Mouse (Mus musculus) midbrain, embryonic 16.5 days (tissue): ENCODE measurements around the gene Dguok. TPM values are rescaled to one million over a fixed set of nuclear protein-coding genes. Genes with fewer than 3 reads are reported as not detected.

ENCODE experiments used
- ATAC-seq: fragments of 200-750 bp; cut with Nextera tagmentation; 2 replicates; pipeline ENCODE4 v1.8.0; 2017; ENCODE audit warnings: moderate TSS enrichment
- H3K27ac ChIP-seq: fragments of 300-500 bp; sonication (generic); 2 replicates; pipeline ENCODE4 v1.5.1; 2014; ENCODE audit warnings: mild to moderate bottlenecking, low read length, mixed read lengths
- H3K27me3 ChIP-seq: fragments of 300-500 bp; sonication (generic); 2 replicates; pipeline ENCODE4 v1.6.1; 2014; ENCODE audit warnings: low read depth, low read length, mixed read lengths; ENCODE audit not compliant: control insufficient read depth, insufficient read depth
- H3K36me3 ChIP-seq: fragments of 300-500 bp; sonication (generic); 2 replicates; pipeline ENCODE4 v1.6.1; 2014; ENCODE audit warnings: mild to moderate bottlenecking, low read length, moderate library complexity, mixed read lengths; ENCODE audit not compliant: control insufficient read depth, insufficient read depth
- H3K4me1 ChIP-seq: fragments of 300-500 bp; sonication (generic); 2 replicates; pipeline ENCODE4 v1.6.1; 2014; ENCODE audit warnings: mild to moderate bottlenecking, low read length, mixed read lengths; ENCODE audit not compliant: control insufficient read depth, insufficient read depth
- H3K4me2 ChIP-seq: fragments of 300-500 bp; sonication (generic); 2 replicates; pipeline ENCODE4 v1.6.1; 2014; ENCODE audit warnings: mild to moderate bottlenecking, low read length, mixed read lengths
- H3K4me3 ChIP-seq: fragments of 300-500 bp; sonication (generic); 2 replicates; pipeline ENCODE4 v1.5.1; 2014; ENCODE audit warnings: low read depth, mild to moderate bottlenecking, low read length, moderate library complexity, mixed read lengths
- H3K9ac ChIP-seq: fragments of 300-500 bp; sonication (generic); 2 replicates; pipeline ENCODE4 v1.6.1; 2014; ENCODE audit warnings: low read depth, low read length, mixed read lengths
- H3K9me3 ChIP-seq: fragments of 300-500 bp; sonication (generic); replicated peaks from 2 replicates; pipeline ENCODE4 v1.6.1; 2014; ENCODE audit warnings: mild to moderate bottlenecking, low read length, mixed read lengths; ENCODE audit not compliant: control insufficient read depth, poor library complexity, severe bottlenecking
- WGBS: fragments of 180-500 bp; shearing (Covaris S2); extraction: QIAGEN DNeasy Blood & Tissue Kit; methylation state at CpG from one replicate; pipeline ENCODE4 v1.1.7; 2014; 5-methylcytosine and 5-hydroxymethylcytosine counted together
- polyA plus RNA-seq: library from polyadenylated mRNA; unstranded; fragments of >200 nt; fragmentation: Nextera tagmentation; extraction: Ambion mirVana; gene quantifications from 2 replicates; pipeline ENCODE4 v1.2.1, GENCODE M21; 2015

Gene Dguok
- polyA plus RNA-seq, 1 experiment from 2014 or later, result 72.5 TPM

DNA sequence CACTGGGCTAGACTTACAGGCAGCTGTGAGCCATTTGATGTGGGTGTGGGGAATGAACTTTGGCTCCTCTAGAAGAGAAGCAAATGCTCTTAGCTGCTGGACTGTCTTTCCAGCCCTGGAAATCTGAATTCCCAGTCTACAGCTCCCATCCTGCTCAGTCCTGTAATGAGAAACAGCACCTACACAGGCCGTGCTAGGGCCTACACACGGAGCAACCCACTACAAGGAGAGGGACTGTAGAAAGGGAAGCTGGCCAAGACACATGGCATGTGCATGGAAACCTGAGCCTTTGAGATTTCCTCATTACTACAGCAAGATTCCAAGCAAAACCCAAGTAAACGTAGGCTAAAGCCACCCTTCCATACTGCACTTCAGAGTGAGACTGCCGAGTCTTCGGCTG is 18.6 kb downstream of the Dguok start:
- peaks cover 30% of the 10 kb centered on the region for H3K36me3 ChIP-seq
- H3K9ac ChIP-seq, result no peak overlapping the region
- no peak overlapping the region for H3K4me3 ChIP-seq
- no peak overlapping the region for H3K27ac ChIP-seq
- no peak overlapping the region for H3K4me2 ChIP-seq
- H3K4me1 ChIP-seq, result no peaks in the 10 kb centered on the region
- H3K27me3 ChIP-seq, result no peaks in the 10 kb centered on the region
- WGBS, result 94% methylated on average over 5 of the region's 5 CpGs
- ATAC-seq, result no peak
- no peaks in the 10 kb centered on the region for H3K9me3 ChIP-seq

DNA sequence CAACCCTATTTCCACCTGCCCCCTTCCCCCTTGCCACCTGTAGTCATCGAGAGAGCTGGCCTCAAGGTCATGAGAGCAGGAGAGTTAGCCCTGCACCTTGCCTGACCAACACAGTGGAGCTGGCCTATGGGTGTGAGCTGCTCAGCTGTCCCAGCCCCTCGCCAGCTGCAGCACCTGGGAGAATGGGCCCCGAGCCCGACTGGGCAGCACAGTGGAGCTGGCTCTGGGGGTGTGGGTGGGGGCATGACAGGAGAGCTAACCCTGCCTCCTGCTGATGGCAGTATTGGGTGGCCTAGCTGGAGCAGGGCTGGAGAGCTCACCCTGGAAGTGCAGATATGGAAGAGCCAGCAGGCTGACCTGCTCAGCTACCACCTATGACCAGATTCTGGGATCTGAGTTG is 19.5 kb downstream of the Dguok start:
- ATAC-seq, result no peak
- Histone ChIP-seq H3K9ac (no peak overlapping the region), H3K27me3 (no peaks in the 10 kb centered on the region), H3K27ac (no peak overlapping the region), H3K9me3 (no peaks in the 10 kb centered on the region), H3K36me3 (peaks cover 30% of the 10 kb centered on the region), H3K4me1 (no peaks in the 10 kb centered on the region), H3K4me3 (no peak overlapping the region), H3K4me2 (no peak overlapping the region)
- WGBS, result 93% methylated on average over 4 of the region's 4 CpGs

DNA sequence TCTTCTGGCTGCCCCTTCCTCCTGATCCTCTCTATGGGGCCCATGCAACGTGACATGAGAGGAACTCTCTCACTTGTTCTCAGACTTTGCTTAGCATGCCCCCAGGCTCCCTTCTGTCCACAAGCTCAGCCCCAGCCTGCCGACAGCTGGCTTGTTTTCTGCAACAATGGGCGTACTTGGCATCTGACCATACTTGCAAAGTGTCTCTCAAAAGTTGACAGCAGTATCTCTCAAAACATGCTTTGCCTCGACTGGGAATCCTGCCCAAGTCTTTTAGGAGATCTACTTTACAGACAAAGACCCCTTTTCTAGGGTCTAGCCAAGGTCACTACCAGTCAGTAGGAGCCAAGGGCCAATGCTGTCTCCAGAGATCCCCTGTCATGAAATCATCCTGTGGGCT is 20.9 kb downstream of the Dguok start:
- Histone ChIP-seq H3K9me3 (no peaks in the 10 kb centered on the region), H3K9ac (no peak overlapping the region), H3K4me2 (no peak overlapping the region), H3K27me3 (no peaks in the 10 kb centered on the region), H3K4me1 (no peaks in the 10 kb centered on the region), H3K4me3 (no peak overlapping the region), H3K27ac (no peak overlapping the region), H3K36me3 (peaks cover 30% of the 10 kb centered on the region)
- no peak for ATAC-seq
- 69% methylated on average over 4 of the region's 4 CpGs for WGBS

DNA sequence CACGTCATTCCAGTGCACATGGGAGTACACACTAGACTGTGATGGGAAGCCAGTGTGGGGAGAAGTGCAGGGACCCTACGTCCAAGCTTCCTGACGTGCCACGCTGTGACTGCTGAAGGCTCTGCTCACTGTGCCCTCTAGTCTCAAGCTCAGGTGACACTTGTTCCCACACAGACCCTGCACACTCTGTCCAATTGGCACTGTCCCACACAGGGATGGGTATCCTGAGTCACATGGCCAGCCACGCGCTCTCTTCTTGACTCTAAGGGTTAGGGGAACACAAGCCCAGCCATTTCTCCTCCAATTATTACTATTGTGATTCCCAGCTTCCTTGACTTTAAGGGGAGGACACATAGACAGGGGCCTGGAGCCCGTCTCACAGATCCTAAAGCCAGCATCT is 23.0 kb downstream of the Dguok start:
- Histone ChIP-seq H3K36me3 (peaks cover 21% of the 10 kb centered on the region), H3K9me3 (no peaks in the 10 kb centered on the region), H3K27ac (no peak overlapping the region), H3K4me3 (no peak overlapping the region), H3K4me2 (no peak overlapping the region), H3K27me3 (no peaks in the 10 kb centered on the region), H3K9ac (no peak overlapping the region), H3K4me1 (no peaks in the 10 kb centered on the region)
- ATAC-seq, result no peak
- 91% methylated on average over 7 of the region's 7 CpGs for WGBS

GRCm38 (mm10) chr6:83482418-83483085 is 24.2 kb downstream of the Dguok start:
- H3K4me1 ChIP-seq, result no peaks in the 10 kb centered on the region
- no peak overlapping the region for H3K9ac ChIP-seq
- H3K27ac ChIP-seq, result no peak overlapping the region
- ATAC-seq, result no peak
- no peak overlapping the region for H3K4me2 ChIP-seq
- WGBS, result 85% methylated on average over 10 of the region's 10 CpGs
- H3K36me3 ChIP-seq, result peaks cover 13% of the 10 kb centered on the region
- no peaks in the 10 kb centered on the region for H3K9me3 ChIP-seq
- no peaks in the 10 kb centered on the region for H3K27me3 ChIP-seq
- no peak overlapping the region for H3K4me3 ChIP-seq

DNA sequence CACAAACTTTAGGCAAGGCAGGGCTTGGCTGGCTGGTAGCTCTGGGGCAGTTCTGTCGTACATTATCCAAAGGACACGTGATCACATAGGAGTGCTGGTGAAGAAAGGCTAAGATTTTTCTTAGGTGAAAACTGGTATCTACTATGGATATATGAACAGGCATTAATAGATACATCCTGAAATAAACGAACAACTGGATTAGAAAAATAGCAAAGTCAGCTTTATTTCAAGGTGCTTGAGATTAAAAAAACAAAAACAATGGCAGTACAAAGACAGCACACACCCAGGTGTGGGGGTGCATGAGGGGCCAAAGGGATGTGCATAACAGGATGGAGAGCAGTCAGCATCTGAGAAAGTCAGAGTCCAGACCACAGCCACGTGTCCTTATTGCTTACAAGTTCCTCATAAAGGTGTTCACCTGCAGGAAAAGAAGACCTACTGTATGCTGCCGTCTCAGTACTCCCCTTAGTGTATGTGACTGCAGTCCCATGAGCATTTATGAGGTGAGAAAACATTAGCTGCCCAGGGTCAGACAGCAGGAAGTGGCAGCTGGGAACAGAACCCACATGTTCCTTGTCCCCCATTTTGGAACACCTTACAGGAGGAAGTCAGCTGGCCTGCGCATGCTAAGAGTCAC is 26.6 kb downstream of the Dguok start:
- Histone ChIP-seq H3K27me3 (no peaks in the 10 kb centered on the region), H3K4me3 (no peak overlapping the region), H3K27ac (no peak overlapping the region), H3K9ac (no peak overlapping the region), H3K4me2 (no peak overlapping the region), H3K36me3 (peaks cover 8% of the 10 kb centered on the region), H3K4me1 (no peaks in the 10 kb centered on the region), H3K9me3 (no peaks in the 10 kb centered on the region)
- ATAC-seq, result no peak
- 87% methylated on average over 6 of the region's 6 CpGs for WGBS

DNA sequence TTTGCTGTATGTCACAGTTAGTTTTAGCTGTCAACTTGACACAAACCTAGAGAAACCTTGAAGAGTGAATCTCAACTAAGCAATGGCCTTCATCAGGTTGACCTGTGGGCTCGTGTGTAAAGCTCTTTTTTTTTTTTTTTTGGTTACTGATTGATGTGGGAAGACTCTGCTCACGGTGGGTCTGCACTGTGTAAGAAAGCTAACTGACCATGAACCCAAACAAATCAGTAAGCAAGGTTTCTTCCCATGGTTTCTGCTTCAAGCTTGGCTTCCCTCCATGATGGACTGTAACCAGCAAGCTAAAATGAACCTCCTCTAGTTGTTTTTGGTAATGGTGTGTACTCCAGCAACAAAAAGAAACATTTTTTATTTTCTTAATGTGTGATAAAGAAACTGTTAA is 27.6 kb downstream of the Dguok start:
- Histone ChIP-seq H3K4me3 (no peak overlapping the region), H3K9ac (no peak overlapping the region), H3K9me3 (no peaks in the 10 kb centered on the region), H3K4me2 (no peak overlapping the region), H3K4me1 (no peaks in the 10 kb centered on the region), H3K27ac (no peak overlapping the region), H3K27me3 (no peaks in the 10 kb centered on the region), H3K36me3 (peaks cover 5% of the 10 kb centered on the region)
- 82% methylated on average over 2 of the region's 2 CpGs for WGBS
- ATAC-seq, result no peak

DNA sequence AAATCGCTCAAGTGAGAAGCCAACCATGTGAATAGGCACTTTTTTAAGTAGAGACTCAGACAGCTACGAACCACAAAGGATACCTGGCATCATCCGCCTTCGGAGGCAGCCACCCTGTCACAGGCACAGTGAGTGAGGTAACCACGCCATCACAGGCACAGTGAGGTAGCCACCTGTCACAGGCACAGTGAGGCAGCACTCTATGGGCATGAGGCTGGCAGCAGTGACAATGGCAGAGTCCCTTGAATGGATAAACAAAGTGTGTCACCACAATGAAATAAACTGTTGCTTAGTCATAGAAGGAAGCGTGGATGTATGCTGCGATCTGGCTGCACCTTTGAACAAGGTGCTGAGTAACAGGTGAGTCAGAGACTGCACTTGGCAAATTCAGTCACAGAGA is 28.1 kb downstream of the Dguok start:
- no peak overlapping the region for H3K27ac ChIP-seq
- 0 out of 2 replicates have a peak, but pooled peaks cover 2% of the 10 kb centered on the region for H3K36me3 ChIP-seq

GRCm38 (mm10) chr6:83478217-83478616 is 28.6 kb downstream of the Dguok start:
- no peak overlapping the region for H3K4me3 ChIP-seq
- ATAC-seq, result no peak
- WGBS, result 75% methylated on average over 4 of the region's 4 CpGs
- H3K4me1 ChIP-seq, result no peaks in the 10 kb centered on the region
- no peak overlapping the region for H3K4me2 ChIP-seq
- no peak overlapping the region for H3K9ac ChIP-seq
- H3K36me3 ChIP-seq, result 0 out of 2 replicates have a peak, but pooled peaks cover 2% of the 10 kb centered on the region
- no peaks in the 10 kb centered on the region for H3K27me3 ChIP-seq
- H3K27ac ChIP-seq, result no peak overlapping the region
- no peaks in the 10 kb centered on the region for H3K9me3 ChIP-seq

More for the DNA sequence above, 28.1 kb downstream of the Dguok start:
- Histone ChIP-seq H3K9ac (no peak overlapping the region), H3K4me2 (no peak overlapping the region), H3K9me3 (no peaks in the 10 kb centered on the region), H3K4me3 (no peak overlapping the region), H3K4me1 (no peaks in the 10 kb centered on the region), H3K27me3 (no peaks in the 10 kb centered on the region)
- ATAC-seq, result no peak
- WGBS, result 94% methylated on average over 7 of the region's 7 CpGs
